Mouse (Mus musculus) G1E (cell line): Measurements from ENCODE around the gene Rab3d. TPM values are rescaled to one million over a fixed set of nuclear protein-coding genes. Genes with fewer than 3 reads are reported as not detected.
"Not testable (repeated sequence)": the region's sequence is repeated elsewhere in the genome, so short reads cannot be mapped to it uniquely, and the experiment has no call there.

Source experiments
- ATAC-seq: 2 replicates; pipeline ENCODE4 v1.8.0; 2016; ENCODE audit warnings: mild to moderate bottlenecking; ENCODE audit not compliant: insufficient number of reproducible peaks, poor library complexity, low FRiP score, severe bottlenecking; ENCODE audit errors: extremely low read depth
- DNase-seq: peaks from one replicate; pipeline ENCODE4 v3.0.0; 2012; ENCODE audit warnings: low spot score
- H3K27me3 ChIP-seq: 2 replicates; pipeline ENCODE4 v1.6.1; 2012; ENCODE audit warnings: mild to moderate bottlenecking, low read length, inconsistent platforms; ENCODE audit not compliant: insufficient read depth
- H3K36me3 ChIP-seq: replicated peaks from 2 replicates; pipeline ENCODE3; 2012; ENCODE audit warnings: mild to moderate bottlenecking, inconsistent platforms
- H3K4me1 ChIP-seq: 2 replicates; pipeline ENCODE4 v1.6.1; 2012; ENCODE audit warnings: low read depth, low read length, inconsistent platforms, mixed read lengths; ENCODE audit not compliant: insufficient read depth
- H3K4me3 ChIP-seq: 2 replicates; pipeline ENCODE4 v1.5.1; 2012; ENCODE audit warnings: low read depth, mild to moderate bottlenecking, inconsistent platforms, low read length, moderate library complexity, mixed read lengths
- H3K9me3 ChIP-seq: replicated peaks from 2 replicates; pipeline ENCODE4 v1.6.1; 2012; ENCODE audit warnings: inconsistent platforms
- CTCF ChIP-seq: IDR thresholded peaks from 2 replicates; pipeline ENCODE4 v1.5.1; 2012; ENCODE audit warnings: low read depth, low read length, inconsistent platforms, mixed read lengths
- GATA1 ChIP-seq: IDR thresholded peaks from 2 replicates; pipeline ENCODE4 v1.6.1; 2012; ENCODE audit warnings: borderline replicate concordance, low read length, inconsistent platforms, mixed read lengths
- GATA2 ChIP-seq: IDR thresholded peaks from 2 replicates; pipeline ENCODE4 v1.6.1; 2012; ENCODE audit warnings: low read depth, low read length, inconsistent platforms, borderline replicate concordance
- POLR2AphosphoS5 ChIP-seq: IDR thresholded peaks from 2 replicates; pipeline ENCODE4 v1.6.1; 2012; ENCODE audit warnings: low read depth, low read length, inconsistent platforms; ENCODE audit not compliant: insufficient replicate concordance
- TAL1 ChIP-seq: conservative IDR thresholded peaks from 2 replicates; pipeline ENCODE4 v1.6.1; 2012; ENCODE audit warnings: low read depth, low read length, inconsistent platforms, mixed read lengths
- polyA plus RNA-seq: library from polyadenylated mRNA; stranded (reverse); fragments of >175 nt; gene quantifications from 2 replicates; pipeline ENCODE4 v1.2.3, GENCODE M21; 2012
- total RNA-seq, 2 experiments: library from RNA; stranded (forward) in 1 of 2; stranded (reverse) in 1 of 2; fragments of 200-1000 nt in 1 of 2; fragments of >200 nt in 1 of 2; fragmentation: Nextera tagmentation in 1 of 2; gene quantifications; 2 replicates each; pipeline ENCODE4 v1.2.3; 2014 to 2017

The Rab3d gene
- total and polyA plus RNA-seq, 3 experiments, result 3.7 to 8.5 (median 7.0) TPM

GRCm38 (mm10) chr9:21904031-21904430 is 14.0 kb downstream of the Rab3d start:
- DNase-seq (no peak), ATAC-seq (no peak)
- H3K4me3 ChIP-seq, result no peak overlapping the region
- H3K4me1 ChIP-seq, result peaks cover 13% of the 10 kb centered on the region
- no peaks in the 10 kb centered on the region for H3K9me3 ChIP-seq
- no peaks in the 10 kb centered on the region for H3K36me3 ChIP-seq
- TF ChIP-seq GATA1 (no peak), GATA2 (no peak), TAL1 (no peak), CTCF (no peak), POLR2AphosphoS5 (no peak)
- H3K27me3 ChIP-seq, result peaks cover 15% of the 10 kb centered on the region

- no peaks in the 10 kb centered on the region for H3K9me3 ChIP-seq
- H3K4me1 ChIP-seq, result peaks cover 13% of the 10 kb centered on the region
- no peaks in the 10 kb centered on the region for H3K36me3 ChIP-seq
- DNase-seq, result peak; percentile 74
- H3K4me3 ChIP-seq, result peak overlapping the region; percentile 67
- no peak for TF ChIP-seq TAL1
- TF ChIP-seq POLR2AphosphoS5, result no peak
- no peak for TF ChIP-seq GATA1
- no peak for TF ChIP-seq GATA2
- TF ChIP-seq CTCF, result no peak
- peak; percentile 86 for ATAC-seq
- peaks cover 3% of the 10 kb centered on the region; the same call in 1 of the 2 replicates for H3K27me3 ChIP-seq
Observed at GRCm38 (mm10) chr9:21901223-21901820, 16.7 kb downstream of the Rab3d start.

- no peak for TF ChIP-seq POLR2AphosphoS5
- no peak for TF ChIP-seq GATA1
- TF ChIP-seq TAL1, result no peak
- TF ChIP-seq CTCF, result no peak
- no peak for TF ChIP-seq GATA2
- ATAC-seq, result no peak
- peaks cover 20% of the 10 kb centered on the region for H3K27me3 ChIP-seq
Observed at GRCm38 (mm10) chr9:21889229-21889628, 28.8 kb downstream of the Rab3d start.

GRCm38 (mm10) chr9:21876601-21877000 is 41.4 kb downstream of the Rab3d start:
- Histone ChIP-seq H3K9me3 (peaks cover 11% of the 10 kb centered on the region), H3K4me3 (no peak overlapping the region), H3K36me3 (no peaks in the 10 kb centered on the region), H3K27me3 (peaks cover 25% of the 10 kb centered on the region), H3K4me1 (no peaks in the 10 kb centered on the region)
- TF ChIP-seq TAL1 (no peak), GATA2 (no peak), GATA1 (no peak), POLR2AphosphoS5 (no peak), CTCF (no peak)
- ATAC-seq (no peak), DNase-seq (no peak)

More at GRCm38 (mm10) chr9:21889229-21889628, 28.8 kb downstream of the Rab3d start:
- H3K4me3 ChIP-seq, result no peak overlapping the region
- no peaks in the 10 kb centered on the region for H3K9me3 ChIP-seq
- no peak for DNase-seq
- no peaks in the 10 kb centered on the region for H3K4me1 ChIP-seq
- no peaks in the 10 kb centered on the region for H3K36me3 ChIP-seq

GRCm38 (mm10) chr9:21872204-21872603 is 45.8 kb downstream of the Rab3d start:
- H3K36me3 ChIP-seq, result no peaks in the 10 kb centered on the region
- peaks cover 3% of the 10 kb centered on the region; the same call in 1 of the 2 replicates for H3K4me1 ChIP-seq
- H3K4me3 ChIP-seq, result no peak overlapping the region
- no peaks in the 10 kb centered on the region for H3K9me3 ChIP-seq
- no peak for DNase-seq
- TF ChIP-seq TAL1 (no peak), CTCF (no peak), GATA1 (no peak), POLR2AphosphoS5 (no peak), GATA2 (no peak)
- ATAC-seq, result no peak
- H3K27me3 ChIP-seq, result peaks cover 29% of the 10 kb centered on the region

GRCm38 (mm10) chr9:21870879-21871524 is 47.0 kb downstream of the Rab3d start:
- DNase-seq (peak; percentile 54), ATAC-seq (no peak)
- no peak overlapping the region for H3K4me3 ChIP-seq
- peaks cover 3% of the 10 kb centered on the region; the same call in 1 of the 2 replicates for H3K4me1 ChIP-seq
- TF ChIP-seq CTCF (peak; percentile 91), POLR2AphosphoS5 (no peak)
- H3K36me3 ChIP-seq, result no peaks in the 10 kb centered on the region
- H3K27me3 ChIP-seq, result peaks cover 33% of the 10 kb centered on the region
- no peaks in the 10 kb centered on the region for H3K9me3 ChIP-seq

- peaks cover 32% of the 10 kb centered on the region for H3K27me3 ChIP-seq
- H3K36me3 ChIP-seq, H3K4me1 ChIP-seq, H3K9me3 ChIP-seq, ATAC-seq, H3K4me3 ChIP-seq, DNase-seq: not testable (repeated sequence)
Observed at GRCm38 (mm10) chr9:21869290-21869689, 48.7 kb downstream of the Rab3d start.
